Mouse (Mus musculus) spleen, postnatal 14 days (tissue): ENCODE data around the gene Tubgcp3.
"Not testable (repeated sequence)": the region's sequence is repeated elsewhere in the genome, so short reads cannot be mapped to it uniquely, and the experiment has no call there.

Source experiments
- DNase-seq, 2 experiments: peaks; one replicate each; pipeline ENCODE4 v3.0.0; 2021 to 2022; ENCODE audit warnings: low spot score in 2 of 2

Gene Tubgcp3

DNA sequence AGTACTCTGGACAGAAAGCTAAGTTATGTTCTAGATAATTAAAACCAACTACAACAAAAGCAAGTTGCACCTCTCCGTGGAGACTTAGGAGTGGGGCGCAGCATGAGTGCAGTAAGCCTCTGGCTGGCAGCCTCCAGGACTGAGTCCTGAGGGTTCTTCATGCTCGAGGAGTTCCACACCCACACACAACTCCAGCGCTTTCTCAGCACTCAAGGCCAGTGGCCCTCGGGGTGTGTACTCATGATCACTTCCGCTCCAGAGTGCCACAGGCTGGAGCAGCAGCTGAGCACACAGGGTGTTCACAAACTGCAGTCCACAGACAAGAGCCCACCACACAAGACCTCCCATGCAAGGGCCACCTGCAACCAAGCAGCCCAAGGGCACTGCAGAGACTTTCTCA, 30.5 kb downstream of the Tubgcp3 start:
- DNase-seq: no peak

GRCm38 (mm10) chr8:12638446-12638845, 33.6 kb downstream of the Tubgcp3 start:
- no peak for DNase-seq

DNA sequence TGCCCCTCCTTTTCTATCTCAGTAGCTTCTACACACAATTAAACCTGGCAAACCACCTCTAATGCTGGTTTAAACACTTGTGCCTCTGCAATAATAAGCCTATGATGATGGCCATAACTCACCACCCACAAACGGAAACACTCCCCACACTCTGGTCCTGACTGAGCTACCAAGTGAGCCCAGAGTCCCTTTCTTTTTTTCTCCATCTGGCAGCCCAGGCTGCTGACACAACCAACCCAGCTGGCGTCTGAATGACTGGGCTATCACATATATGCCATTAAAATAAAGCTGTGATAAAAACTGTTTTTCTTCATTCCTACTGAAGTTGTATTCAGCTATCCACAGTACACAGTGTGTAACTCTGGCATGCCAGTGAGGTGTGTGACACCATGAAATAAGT, 36.7 kb downstream of the Tubgcp3 start:
- no peak for DNase-seq

- DNase-seq: no peak
Observed at GRCm38 (mm10) chr8:12629079-12629478, 43.0 kb downstream of the Tubgcp3 start.

GRCm38 (mm10) chr8:12625890-12626289, 46.2 kb downstream of the Tubgcp3 start:
- DNase-seq: no peak

- DNase-seq: no peak
Observed at GRCm38 (mm10) chr8:12621550-12622222, 50.4 kb downstream of the Tubgcp3 start.

GRCm38 (mm10) chr8:12617369-12617768, 54.7 kb downstream of the Tubgcp3 start:
- not testable (repeated sequence) for DNase-seq

GRCm38 (mm10) chr8:12613201-12613600, 58.8 kb downstream of the Tubgcp3 start:
- DNase-seq: no peak

- DNase-seq: no peak
Observed at GRCm38 (mm10) chr8:12609752-12610449, 62.1 kb downstream of the Tubgcp3 start.

- DNase-seq: no peak
Observed at GRCm38 (mm10) chr8:12608810-12609209, 63.2 kb downstream of the Tubgcp3 start.

- DNase-seq: peak; percentile 35 to 62
Observed at GRCm38 (mm10) chr8:12607223-12607622, 64.8 kb downstream of the Tubgcp3 start.

- no peak for DNase-seq
Observed at GRCm38 (mm10) chr8:12583785-12584184, 88.3 kb downstream of the Tubgcp3 start.

DNA sequence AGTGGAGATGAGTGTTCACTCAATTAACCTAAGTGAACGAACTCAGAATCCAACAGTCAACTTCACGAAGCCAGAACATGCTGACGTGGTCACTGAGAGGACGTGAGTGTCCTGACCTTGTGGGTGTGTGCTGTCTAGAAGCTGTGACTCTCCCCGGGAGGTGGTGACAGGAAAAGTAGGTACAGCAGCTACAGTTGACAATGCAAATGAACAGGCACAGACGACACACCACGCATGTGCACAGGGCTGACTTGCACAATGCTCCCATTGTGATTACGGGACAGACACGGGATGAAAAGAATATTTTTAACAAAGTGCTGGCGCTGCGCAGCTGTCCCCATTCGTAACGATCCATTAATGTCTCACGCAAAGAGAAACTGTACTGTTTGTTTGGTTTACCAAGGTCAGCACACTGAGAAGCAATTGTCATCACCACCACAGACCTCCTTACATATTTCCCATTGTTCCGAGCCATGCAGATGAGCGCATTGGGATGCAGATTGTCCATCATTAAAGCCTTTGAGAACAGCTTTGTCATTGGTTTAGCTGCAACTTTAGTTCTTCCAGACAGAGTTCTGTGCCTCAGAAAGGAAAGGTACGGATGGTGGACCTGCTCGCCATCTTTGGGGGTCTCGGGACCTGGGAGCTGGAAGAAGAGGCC, 92.6 kb downstream of the Tubgcp3 start:
- not testable (repeated sequence) for DNase-seq

DNA sequence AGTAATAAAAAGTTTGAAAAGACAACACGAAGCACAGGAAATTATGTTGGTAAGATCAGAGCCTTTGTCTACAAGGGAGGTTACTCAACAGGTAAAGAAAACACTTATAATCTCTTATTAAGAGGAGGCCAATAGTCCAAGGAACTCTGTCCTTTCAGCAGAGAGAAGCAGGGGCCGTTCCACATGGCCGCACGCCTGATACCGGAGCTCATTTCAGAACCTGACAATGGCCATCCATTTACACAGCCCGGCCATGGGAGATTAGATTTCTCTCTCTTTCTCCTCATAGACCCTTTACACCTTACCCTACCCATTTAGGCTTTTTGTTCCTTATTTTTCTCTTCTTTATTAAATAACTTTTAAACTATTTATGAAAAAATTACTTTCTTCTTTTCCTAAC, 95.3 kb downstream of the Tubgcp3 start:
- no peak for DNase-seq

DNA sequence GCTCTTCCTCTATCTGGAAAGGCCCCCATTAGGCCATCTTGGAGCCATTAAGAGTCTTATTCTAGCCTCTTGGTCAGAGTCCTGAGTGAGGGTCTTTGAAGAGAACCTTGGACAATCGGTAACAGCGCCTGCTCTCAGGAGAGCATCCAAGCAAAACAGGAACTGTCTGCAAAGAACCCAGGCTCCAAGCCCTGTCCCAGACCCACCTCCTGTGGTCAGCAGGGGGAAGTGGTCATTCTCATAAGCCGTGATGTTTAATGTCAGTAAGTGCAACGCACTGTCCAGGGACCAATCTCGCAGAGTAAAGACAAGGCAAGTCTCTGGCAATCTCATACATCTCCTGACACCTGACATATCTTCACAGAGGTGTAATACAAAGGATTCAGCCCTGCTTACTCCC, 96.0 kb downstream of the Tubgcp3 start:
- DNase-seq: no peak

DNA sequence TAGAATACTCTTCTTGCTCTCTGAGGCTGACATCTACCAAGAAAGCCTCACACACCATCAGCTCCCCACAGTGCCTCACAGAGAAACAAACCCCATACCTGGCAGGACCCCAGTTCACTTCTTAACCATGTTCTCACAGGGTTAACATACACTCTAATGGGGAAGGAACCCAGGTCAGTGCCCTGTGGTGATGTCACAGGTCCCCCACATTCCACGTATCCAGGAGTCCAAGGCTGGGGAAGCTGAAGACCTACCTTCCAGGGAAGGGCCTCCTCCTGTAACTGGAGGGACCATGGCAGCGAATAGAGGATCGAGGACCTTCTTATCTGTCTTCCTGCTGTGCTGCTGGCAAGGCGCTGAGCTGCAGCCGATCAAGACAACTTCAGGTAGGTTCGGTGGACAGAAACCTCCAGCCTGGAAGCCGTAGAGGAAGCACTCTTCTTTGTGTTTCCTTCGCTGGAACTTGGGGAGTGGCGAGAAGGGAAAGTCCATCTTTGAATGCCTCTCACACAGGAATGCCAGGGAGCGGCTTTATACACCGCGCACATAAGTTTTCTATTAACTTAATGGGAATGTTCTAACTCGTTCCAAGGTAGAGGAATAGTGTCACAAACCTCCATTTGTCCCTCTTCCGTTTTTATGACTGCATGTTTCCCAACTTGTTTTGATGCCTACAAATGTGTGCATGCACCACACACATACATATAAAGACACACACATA, 99.1 kb downstream of the Tubgcp3 start, which contains the start of gene Spaca7:
Spaca7 (plus strand) TSS at position 216 of the 721 bp plus-strand sequence.
- no peak for DNase-seq

DNA sequence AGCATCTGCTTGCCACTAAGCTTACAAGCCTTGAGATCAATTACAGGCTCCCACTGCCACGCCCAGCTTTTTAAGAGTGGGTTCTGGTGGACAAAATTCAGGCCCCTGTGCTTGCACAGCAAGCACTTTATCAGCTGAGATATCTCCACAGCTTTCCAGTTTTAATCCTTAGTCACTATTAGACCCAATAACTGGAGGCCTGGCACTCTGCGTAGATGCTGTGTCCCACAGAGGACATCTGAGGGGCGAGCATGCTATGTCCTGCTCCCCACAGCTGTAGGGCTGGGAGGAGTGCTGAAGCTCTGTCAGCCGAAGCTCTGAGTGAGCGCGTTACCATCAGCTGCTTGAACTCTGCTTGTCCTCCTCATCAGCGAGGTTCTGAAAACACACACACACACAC, 105.5 kb downstream of the Tubgcp3 start:
- no peak for DNase-seq

DNA sequence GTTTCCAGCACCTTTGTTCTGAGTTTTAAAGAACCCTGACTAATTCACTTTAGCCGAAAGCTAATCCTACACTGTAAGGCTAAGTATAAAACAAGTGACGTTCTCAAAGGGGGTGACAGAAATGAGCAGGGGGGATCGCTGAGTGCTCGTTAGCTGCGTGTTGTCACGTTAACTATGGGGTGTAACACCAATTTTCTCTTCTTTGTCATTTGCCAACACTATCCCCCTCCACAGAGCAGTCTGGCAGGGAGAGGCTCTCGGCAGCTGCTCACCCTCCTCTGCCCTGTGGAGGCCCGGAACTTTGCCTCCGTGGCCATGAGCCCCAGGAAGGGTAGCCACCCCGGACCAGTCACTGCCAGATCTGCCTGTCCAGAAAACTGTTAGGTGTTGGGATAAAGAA, 106.6 kb downstream of the Tubgcp3 start:
- DNase-seq: no peak

GRCm38 (mm10) chr8:12564307-12564706, 107.7 kb downstream of the Tubgcp3 start:
- no peak for DNase-seq
